Mouse (Mus musculus) Patski (cell line): ENCODE measurements at regions not wholly inside any gene's neighbourhood (a gene's known extent, or its start where the extent isn't known, plus 50 kb on each side); places are given as distances from the start of the nearest gene placed in this dataset.

Experiments used
- ATAC-seq: fragments of 100-300 bp; one replicate; pipeline ENCODE4 v1.8.0; 2021
- CTCF ChIA-PET: fragments of 350-600 bp; sonication (Branson Sonifier 250); formaldehyde crosslinking; loops from one replicate; lab custom pipeline; 2022; ENCODE audit warnings: inconsistent platforms; lab: Charles Lee
- POLR2A ChIA-PET: fragments of 350-600 bp; sonication (Branson Sonifier 250); formaldehyde crosslinking; loops from one replicate; lab custom pipeline; 2022; ENCODE audit warnings: antibody characterized with exemption, inconsistent platforms; lab: Charles Lee
- DNase-seq: peaks from one replicate; pipeline ENCODE4 v3.0.0-alpha.2; 2011; ENCODE audit warnings: low read depth, low spot score
- H3K27me3 ChIP-seq: fragments of 371-371 bp; one replicate; pipeline ENCODE4 v1.5.1; 2021
- CTCF ChIP-seq: fragments of 100-300 bp; IDR thresholded peaks from one replicate; pipeline ENCODE4 v1.5.1; 2021
- in situ Hi-C: fragments of 300-500 bp; cut with MboI; formaldehyde crosslinking; loops from 3 replicates; pipeline ENCODE4 v1.11.1; 2018; ENCODE audit warnings: low pct_unique_long_range_greater_than_20kb, mixed read lengths

- DNase-seq (no peak), ATAC-seq (no peak)
- TF ChIP-seq CTCF: no peak
- in situ Hi-C loops: no loop called here
- ChIA-PET CTCF (no interaction called here), POLR2A (no interaction called here)
- H3K27me3 ChIP-seq: no peaks in the 10 kb centered on the region
These were observed 52.0 kb upstream of the Akirin2 start for GRCm38 (mm10) chr4:34498781-34499180.

GRCm38 (mm10) chr4:34499731-34500130 lies 51.0 kb upstream of the Akirin2 start:
- DNase-seq (no peak), ATAC-seq (no peak)
- H3K27me3 ChIP-seq: no peaks in the 10 kb centered on the region
- TF ChIP-seq CTCF: no peak
- in situ Hi-C loops: no loop called here
- ChIA-PET CTCF (no interaction called here), POLR2A (no interaction called here)
